Mouse (Mus musculus): ENCODE measurements around the gene Sfmbt1. TPM values are rescaled to one million over a fixed set of nuclear protein-coding genes. Genes with fewer than 3 reads are reported as not detected.
"Not testable (repeated sequence)": the region's sequence is repeated elsewhere in the genome, so short reads cannot be mapped to it uniquely, and the experiment has no call there.

Gene Sfmbt1
- polyA plus RNA-seq, 1 experiment from 2014 or later = 24.6 TPM

- Histone ChIP-seq H3K9me3 (no peaks in the 10 kb centered on the region), H3K4me1 (peaks cover 9% of the 10 kb centered on the region), H3K27ac (0 out of 2 replicates have a peak overlapping the region, but pooled peaks have one; percentile 8), H3K9ac (no peak overlapping the region), H3K4me2 (no peak overlapping the region), H3K27me3 (no peaks in the 10 kb centered on the region), H3K36me3 (replicated peaks) (no peaks in the 10 kb centered on the region), H3K4me3 (replicated peaks) (no peak overlapping the region)
- ATAC-seq (ENCODE audit: low FRiP score) = peak; percentile 49; the same call in 1 of the 2 replicates
- WGBS = 68% methylated on average over 15 of the region's 15 CpGs
Observed at GRCm38 (mm10) chr14:30697407-30698052, 17.1 kb upstream of the Sfmbt1 start.

- H3K9ac ChIP-seq = no peak overlapping the region
- H3K36me3 ChIP-seq (replicated peaks) = no peaks in the 10 kb centered on the region
- whole genome bisulfite sequencing = 32% methylated on average over 8 of the region's 8 CpGs
- no peak overlapping the region for H3K27ac ChIP-seq
- H3K4me2 ChIP-seq = no peak overlapping the region
- no peak overlapping the region for H3K4me3 ChIP-seq (replicated peaks)
- H3K27me3 ChIP-seq = no peaks in the 10 kb centered on the region
- no peaks in the 10 kb centered on the region for H3K9me3 ChIP-seq
- H3K4me1 ChIP-seq = peaks cover 9% of the 10 kb centered on the region
- ATAC-seq (ENCODE audit: low FRiP score) = no peak
Observed at GRCm38 (mm10) chr14:30699656-30700055, 15.0 kb upstream of the Sfmbt1 start.

- H3K4me1 ChIP-seq = peaks cover 7% of the 10 kb centered on the region
- H3K27me3 ChIP-seq = no peaks in the 10 kb centered on the region
- WGBS = 60% methylated on average over 5 of the region's 5 CpGs
- H3K27ac ChIP-seq = no peak overlapping the region
- H3K9me3 ChIP-seq = no peaks in the 10 kb centered on the region
- no peak overlapping the region for H3K4me2 ChIP-seq
- no peak for ATAC-seq (ENCODE audit: low FRiP score)
- no peaks in the 10 kb centered on the region for H3K36me3 ChIP-seq (replicated peaks)
- H3K9ac ChIP-seq = no peak overlapping the region
- no peak overlapping the region for H3K4me3 ChIP-seq (replicated peaks)
Observed at GRCm38 (mm10) chr14:30702512-30702911, 12.1 kb upstream of the Sfmbt1 start.

- Histone ChIP-seq H3K4me1 (peaks cover 1% of the 10 kb centered on the region; the same call in 1 of the 2 replicates), H3K27ac (no peak overlapping the region), H3K4me2 (no peak overlapping the region), H3K9ac (no peak overlapping the region), H3K4me3 (replicated peaks) (no peak overlapping the region), H3K36me3 (replicated peaks) (no peaks in the 10 kb centered on the region), H3K27me3 (no peaks in the 10 kb centered on the region), H3K9me3 (no peaks in the 10 kb centered on the region)
- WGBS = 91% methylated on average over 5 of the region's 5 CpGs
- ATAC-seq (ENCODE audit: low FRiP score) = no peak
Observed at GRCm38 (mm10) chr14:30703079-30703478, 11.6 kb upstream of the Sfmbt1 start.

- no peaks in the 10 kb centered on the region for H3K4me1 ChIP-seq
- H3K4me3 ChIP-seq (replicated peaks) = no peak overlapping the region
- ATAC-seq (ENCODE audit: low FRiP score) = no peak
- 85% methylated on average over 8 of the region's 8 CpGs for WGBS
- no peaks in the 10 kb centered on the region for H3K27me3 ChIP-seq
- H3K4me2 ChIP-seq = no peak overlapping the region
- no peak overlapping the region for H3K27ac ChIP-seq
- H3K36me3 ChIP-seq (replicated peaks) = no peaks in the 10 kb centered on the region
- H3K9me3 ChIP-seq = no peaks in the 10 kb centered on the region
- H3K9ac ChIP-seq = no peak overlapping the region
Observed at GRCm38 (mm10) chr14:30704098-30704855, 10.4 kb upstream of the Sfmbt1 start.

GRCm38 (mm10) chr14:30711892-30712291 is 2.8 kb upstream of the Sfmbt1 start:
- no peak overlapping the region for H3K4me3 ChIP-seq (replicated peaks)
- no peak for ATAC-seq (ENCODE audit: low FRiP score)
- H3K9me3 ChIP-seq = no peaks in the 10 kb centered on the region
- no peaks in the 10 kb centered on the region for H3K36me3 ChIP-seq (replicated peaks)
- H3K4me1 ChIP-seq = peaks cover 10% of the 10 kb centered on the region
- WGBS = 96% methylated on average over 2 of the region's 2 CpGs
- H3K27me3 ChIP-seq = peaks cover 10% of the 10 kb centered on the region
- H3K9ac ChIP-seq = no peak overlapping the region
- no peak overlapping the region for H3K27ac ChIP-seq
- H3K4me2 ChIP-seq = no peak overlapping the region

DNA sequence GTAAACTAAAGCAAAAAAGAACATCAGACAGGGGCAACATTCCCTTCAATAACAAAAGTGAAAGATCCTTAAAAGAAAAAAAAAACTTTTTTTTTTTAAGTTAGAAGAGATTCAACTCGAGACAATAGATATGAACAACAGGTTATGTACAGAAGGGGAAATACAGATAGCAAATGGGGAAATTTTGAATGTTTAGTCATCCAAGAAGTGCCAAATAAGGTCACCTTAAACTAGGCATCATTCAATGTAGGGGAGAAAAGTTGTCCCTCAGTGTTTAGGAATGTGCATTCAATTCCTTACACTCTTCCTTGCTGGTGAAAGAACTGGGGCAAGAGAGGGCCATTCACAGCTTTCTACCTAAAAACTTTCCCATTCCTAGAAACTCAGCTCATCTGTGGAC is 880 bp upstream of the Sfmbt1 start:
- ATAC-seq (ENCODE audit: low FRiP score) = no peak
- Histone ChIP-seq H3K36me3 (replicated peaks) (no peaks in the 10 kb centered on the region), H3K27me3 (peaks cover 10% of the 10 kb centered on the region), H3K4me3 (replicated peaks) (no peak overlapping the region), H3K9me3 (no peaks in the 10 kb centered on the region), H3K4me1 (peaks cover 18% of the 10 kb centered on the region), H3K4me2 (no peak overlapping the region), H3K27ac (no peak overlapping the region), H3K9ac (no peak overlapping the region)
- 89% methylated on average over 1 of the region's 1 CpGs for WGBS

- under 1% methylated on average over 54 of the region's 68 CpGs for WGBS
- Histone ChIP-seq H3K27me3 (peaks cover 10% of the 10 kb centered on the region), H3K9me3 (no peaks in the 10 kb centered on the region), H3K4me2 (peak overlapping the region; percentile 76), H3K4me3 (replicated peaks) (peak overlapping the region; percentile 95), H3K36me3 (replicated peaks) (no peaks in the 10 kb centered on the region), H3K9ac (peak overlapping the region; percentile 96), H3K27ac (peak overlapping the region; percentile 98), H3K4me1 (peaks cover 18% of the 10 kb centered on the region)
- ATAC-seq (ENCODE audit: low FRiP score) = peak; percentile 90
Observed at GRCm38 (mm10) chr14:30715618-30716050, 985 bp downstream of the Sfmbt1 start.

- no peaks in the 10 kb centered on the region for H3K9me3 ChIP-seq
- H3K4me3 ChIP-seq (replicated peaks) = peak overlapping the region; percentile 95
- WGBS = under 1% methylated on average over 78 of the region's 106 CpGs
- peak overlapping the region; percentile 98 for H3K27ac ChIP-seq
- H3K27me3 ChIP-seq = peaks cover 10% of the 10 kb centered on the region
- peak overlapping the region; percentile 76 for H3K4me2 ChIP-seq
- H3K36me3 ChIP-seq (replicated peaks) = no peaks in the 10 kb centered on the region
- peak; percentile 69 for ATAC-seq (ENCODE audit: low FRiP score)
- H3K4me1 ChIP-seq = peaks cover 18% of the 10 kb centered on the region
- peak overlapping the region; percentile 96 for H3K9ac ChIP-seq
Observed at GRCm38 (mm10) chr14:30716051-30716952, 1.7 kb downstream of the Sfmbt1 start.

GRCm38 (mm10) chr14:30716953-30717285 is 2.3 kb downstream of the Sfmbt1 start:
- 3% methylated on average over 7 of the region's 7 CpGs for WGBS
- ATAC-seq (ENCODE audit: low FRiP score) = no peak
- peak overlapping the region; percentile 95 for H3K4me3 ChIP-seq (replicated peaks)
- H3K4me1 ChIP-seq = peaks cover 18% of the 10 kb centered on the region
- peaks cover 10% of the 10 kb centered on the region for H3K27me3 ChIP-seq
- no peak overlapping the region for H3K27ac ChIP-seq
- peak overlapping the region; percentile 96 for H3K9ac ChIP-seq
- H3K9me3 ChIP-seq = no peaks in the 10 kb centered on the region
- H3K36me3 ChIP-seq (replicated peaks) = no peaks in the 10 kb centered on the region
- H3K4me2 ChIP-seq = peak overlapping the region; percentile 76

DNA sequence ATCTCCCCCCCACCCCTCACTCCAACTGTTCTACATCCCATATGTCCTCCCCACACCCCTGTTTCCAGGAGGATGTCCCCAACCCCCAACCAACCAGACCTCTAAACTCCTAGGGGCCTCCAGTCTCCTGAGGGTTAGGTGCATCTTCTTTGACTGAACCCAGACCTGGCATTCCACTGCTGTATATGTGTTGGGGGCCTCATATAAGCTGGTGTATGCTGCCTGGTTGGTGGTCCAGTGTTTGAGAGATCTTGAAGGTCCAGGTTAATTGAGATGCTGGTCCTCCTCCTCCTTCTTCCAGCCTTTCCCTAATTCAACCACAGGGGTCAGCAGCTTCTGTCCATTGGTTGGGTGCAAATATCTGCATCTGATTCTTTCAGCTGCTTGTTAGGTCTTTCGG is 4.0 kb downstream of the Sfmbt1 start:
- ATAC-seq (ENCODE audit: low FRiP score); H3K9ac ChIP-seq; H3K9me3 ChIP-seq; H3K36me3 ChIP-seq (replicated peaks); H3K4me2 ChIP-seq; H3K27ac ChIP-seq; H3K4me3 ChIP-seq (replicated peaks); H3K27me3 ChIP-seq: not testable (repeated sequence)
- 86% methylated on average over 1 of the region's 1 CpGs for WGBS
- peaks cover 18% of the 10 kb centered on the region for H3K4me1 ChIP-seq

- Histone ChIP-seq H3K4me3 (replicated peaks) (no peak overlapping the region), H3K27me3 (peaks cover 8% of the 10 kb centered on the region), H3K27ac (no peak overlapping the region), H3K4me1 (peaks cover 17% of the 10 kb centered on the region), H3K36me3 (replicated peaks) (no peaks in the 10 kb centered on the region), H3K4me2 (no peak overlapping the region), H3K9me3 (no peaks in the 10 kb centered on the region), H3K9ac (no peak overlapping the region)
- WGBS = 89% methylated on average over 1 of the region's 1 CpGs
- ATAC-seq (ENCODE audit: low FRiP score) = no peak
Observed at GRCm38 (mm10) chr14:30719514-30719913, 4.9 kb downstream of the Sfmbt1 start.
